Mouse (Mus musculus): ENCODE results near the gene Tsc22d3.

DNA sequence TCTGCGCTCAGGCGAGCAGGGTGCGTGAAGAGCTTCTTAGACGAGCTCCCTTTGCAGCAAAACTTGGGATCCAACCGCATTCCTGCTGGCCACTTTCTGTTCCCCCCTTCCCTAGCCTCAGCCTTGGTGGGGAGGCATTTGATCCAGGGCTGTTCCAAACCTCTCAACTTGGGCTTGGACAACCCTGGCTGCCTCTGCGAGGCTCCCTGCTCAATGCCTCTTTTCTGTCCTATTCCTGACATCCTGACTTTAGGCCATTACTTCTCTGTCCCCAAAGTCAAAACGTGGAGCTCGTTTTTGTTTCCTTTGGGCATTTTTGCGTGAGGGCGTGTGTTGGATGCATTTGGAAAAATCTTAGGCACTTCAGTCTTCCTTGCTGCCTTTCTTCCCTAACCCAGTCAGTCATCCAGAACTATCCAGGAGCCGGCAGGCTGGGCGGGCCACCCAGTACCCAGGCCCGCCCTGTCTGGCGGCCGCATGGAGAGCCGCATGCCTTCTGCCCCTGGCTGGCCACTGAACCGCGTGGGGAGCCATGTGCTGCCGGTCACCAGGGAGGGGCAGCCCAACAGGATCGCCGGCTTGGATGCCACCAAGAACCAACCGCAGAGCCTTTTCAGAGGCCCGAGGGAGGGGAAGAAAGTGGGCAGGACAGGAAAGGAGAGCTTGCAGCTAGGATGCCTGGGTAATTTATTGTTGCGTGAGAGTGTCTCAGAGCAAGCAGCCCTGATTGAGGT, 89.6 kb downstream of the Tsc22d3 start:
- no peak for TF ChIP-seq USF1 (IDR thresholded peaks at IDR 0.05; ENCODE audit: low read depth)
- no peak for TF ChIP-seq POLR2A (IDR thresholded peaks at IDR 0.05; ENCODE audit: insufficient read length, low read depth)
- no peak for TF ChIP-seq E2F4 (IDR thresholded peaks at IDR 0.05; ENCODE audit: insufficient read depth)
- TF ChIP-seq POLR2AphosphoS2 (IDR thresholded peaks at IDR 0.05; ENCODE audit: insufficient read length, low read depth), result no peak
- no peak for TF ChIP-seq TCF12 (IDR thresholded peaks at IDR 0.05; ENCODE audit: insufficient read depth, poor library complexity, severe bottlenecking)
- no peak for TF ChIP-seq CEBPB (IDR thresholded peaks at IDR 0.05; ENCODE audit: insufficient read depth, poor library complexity, severe bottlenecking)
- peak; percentile 74 for TF ChIP-seq MAX (IDR thresholded peaks at IDR 0.05; ENCODE audit: low read depth)
